Mouse (Mus musculus) CD8-positive naive resting alpha-beta T cell, adult 2 months (primary cell): Measurements from ENCODE around the gene Fbxo5.

Source experiments
- DNase-seq, 2 experiments: peaks; one replicate each; pipeline ENCODE4 v3.0.0; 2022; ENCODE audit warnings: low read depth in 2 of 2, low spot score in 2 of 2

Gene Fbxo5

GRCm38 (mm10) chr10:5805243-5805730 is at the start of gene Fbxo5:
Gene Fbxo5 (minus strand): TSS chr10:5805600.
- peak; percentile 95 for DNase-seq

- no peak for DNase-seq
Observed at GRCm38 (mm10) chr10:5853290-5853868, 48.0 kb upstream of the Fbxo5 start.

DNA sequence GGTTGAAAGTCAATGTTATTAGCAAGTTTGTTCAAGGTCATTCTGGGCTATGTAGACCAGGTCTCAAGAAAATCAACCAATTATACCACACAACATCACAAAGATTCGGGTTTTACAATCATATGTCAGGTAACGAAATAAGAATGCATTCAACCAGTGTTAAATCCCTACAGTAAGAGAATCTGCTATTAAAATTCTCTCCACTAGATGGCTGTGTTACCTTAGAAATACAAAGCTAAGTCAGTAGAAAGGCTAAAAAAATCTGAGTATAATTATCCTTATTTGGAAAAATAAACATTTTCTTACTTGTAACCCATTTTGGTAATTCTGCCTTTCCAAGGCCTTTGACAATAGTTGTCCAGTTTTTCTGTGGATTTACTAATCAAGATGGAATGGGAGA is 41.5 kb upstream of the Fbxo5 start:
- DNase-seq: no peak

DNA sequence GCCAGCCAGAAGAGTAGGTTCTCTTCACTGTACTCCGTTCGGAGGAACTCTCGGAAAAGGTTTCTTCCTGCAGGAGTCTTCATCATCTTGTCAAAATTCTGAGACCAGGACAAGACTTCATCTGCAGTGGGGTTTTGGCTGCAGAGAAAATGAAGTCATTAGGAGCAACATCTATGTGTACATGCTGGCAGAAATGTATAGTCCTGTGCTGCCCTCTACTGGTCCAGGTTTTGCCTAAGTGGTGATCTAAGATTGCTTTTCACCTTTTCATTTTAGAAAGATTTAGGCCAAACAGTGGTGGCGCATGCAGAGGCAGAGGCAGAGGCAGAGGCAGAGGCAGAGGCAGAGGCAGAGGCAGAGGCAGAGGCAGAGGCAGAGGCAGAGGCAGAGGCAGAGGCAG is 36.0 kb upstream of the Fbxo5 start:
- peak; percentile 38 to 57 for DNase-seq

- DNase-seq: no peak
Observed at GRCm38 (mm10) chr10:5826336-5827025, 21.1 kb upstream of the Fbxo5 start.

- DNase-seq: peak; percentile 60 to 74
Observed at GRCm38 (mm10) chr10:5824779-5825178, 19.4 kb upstream of the Fbxo5 start.

GRCm38 (mm10) chr10:5823740-5824491 is 18.5 kb upstream of the Fbxo5 start, which contains the start of gene Mtrf1l:
Gene Mtrf1l (minus strand): TSS chr10:5823910.
- DNase-seq: peak; percentile 98 to 99

GRCm38 (mm10) chr10:5823291-5823739 is 17.9 kb upstream of the Fbxo5 start:
- DNase-seq: peak in 1 of 2 experiments; percentile 27

- DNase-seq: no peak
Observed at GRCm38 (mm10) chr10:5818772-5819171, 13.4 kb upstream of the Fbxo5 start.

DNA sequence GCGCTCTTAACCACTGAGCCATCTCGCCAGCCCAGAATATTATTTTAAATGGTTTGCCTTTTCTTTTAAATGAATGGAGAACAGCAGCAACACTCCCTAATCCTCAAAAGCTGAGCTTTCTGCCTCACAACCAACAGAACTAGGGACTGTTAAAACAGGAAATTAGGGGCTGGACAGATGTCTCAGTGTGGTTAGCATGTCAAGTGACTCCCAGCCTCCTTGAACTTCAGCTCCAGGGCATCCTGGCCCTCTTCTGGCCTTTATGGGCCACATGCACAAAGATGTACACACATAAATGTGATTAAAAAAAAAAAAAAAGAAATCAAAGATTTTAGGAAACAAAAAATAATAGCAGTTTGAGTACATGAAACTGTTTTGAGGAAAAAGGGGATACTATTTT is 10.6 kb upstream of the Fbxo5 start:
- DNase-seq: no peak

DNA sequence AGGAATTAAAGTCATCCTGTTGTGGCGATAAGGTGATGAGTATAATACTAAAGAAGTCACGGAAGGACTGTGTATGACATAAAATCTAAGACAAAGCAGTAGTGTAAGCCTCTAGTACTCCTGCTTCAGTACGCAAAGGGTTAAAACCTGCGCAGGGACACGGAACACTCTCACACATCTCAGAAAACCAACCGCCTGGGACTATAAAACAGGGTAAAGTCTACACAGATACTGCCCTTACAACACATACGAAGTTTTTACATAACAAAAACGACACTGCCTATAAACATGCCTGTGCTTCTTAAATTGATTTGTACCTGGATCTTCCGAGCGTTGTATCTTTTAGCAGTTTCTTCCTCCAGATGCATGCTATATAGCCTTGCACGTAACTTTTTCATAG is 8.3 kb upstream of the Fbxo5 start:
- DNase-seq: no peak

- DNase-seq: no peak
Observed at GRCm38 (mm10) chr10:5807683-5808082, 2.3 kb upstream of the Fbxo5 start.

DNA sequence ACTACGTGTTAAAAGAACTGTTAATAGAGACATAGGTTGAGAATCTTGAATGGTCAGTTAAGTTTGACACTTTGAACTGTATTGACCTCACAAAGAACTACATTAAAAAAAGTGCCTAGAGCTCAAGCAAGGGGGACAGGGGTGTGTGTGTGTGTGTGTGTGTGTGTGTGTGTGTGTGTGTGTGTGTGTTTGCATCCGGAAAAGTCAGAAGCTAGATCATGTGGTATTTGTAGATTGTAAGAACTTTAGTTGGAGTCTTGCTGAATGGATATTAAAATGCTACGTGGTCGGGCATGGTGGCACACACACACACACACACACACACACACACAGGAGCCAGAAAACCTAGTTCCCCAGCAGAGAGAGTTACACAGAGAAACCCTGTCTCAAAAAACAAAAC is 1.6 kb upstream of the Fbxo5 start:
- DNase-seq: no peak

DNA sequence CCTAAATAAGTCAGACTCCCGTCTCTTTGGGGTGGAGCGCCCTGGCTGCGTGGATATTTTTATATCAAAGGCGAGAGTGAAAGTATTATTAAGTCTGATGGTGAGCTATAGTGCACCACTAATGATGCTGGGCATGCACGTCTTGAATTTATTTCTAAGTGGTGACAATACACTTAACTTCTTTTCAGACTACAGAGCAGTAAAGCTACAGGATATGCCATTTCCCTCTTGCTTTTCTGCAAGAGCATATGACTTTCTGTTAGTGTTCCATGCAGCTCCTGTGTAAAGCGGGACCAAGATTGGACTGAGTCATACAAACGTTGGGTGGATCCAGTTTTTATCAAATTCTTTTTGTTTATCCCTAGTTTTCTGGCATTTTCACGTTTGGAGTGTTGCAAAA is 1.0 kb upstream of the Fbxo5 start:
- no peak for DNase-seq

DNA sequence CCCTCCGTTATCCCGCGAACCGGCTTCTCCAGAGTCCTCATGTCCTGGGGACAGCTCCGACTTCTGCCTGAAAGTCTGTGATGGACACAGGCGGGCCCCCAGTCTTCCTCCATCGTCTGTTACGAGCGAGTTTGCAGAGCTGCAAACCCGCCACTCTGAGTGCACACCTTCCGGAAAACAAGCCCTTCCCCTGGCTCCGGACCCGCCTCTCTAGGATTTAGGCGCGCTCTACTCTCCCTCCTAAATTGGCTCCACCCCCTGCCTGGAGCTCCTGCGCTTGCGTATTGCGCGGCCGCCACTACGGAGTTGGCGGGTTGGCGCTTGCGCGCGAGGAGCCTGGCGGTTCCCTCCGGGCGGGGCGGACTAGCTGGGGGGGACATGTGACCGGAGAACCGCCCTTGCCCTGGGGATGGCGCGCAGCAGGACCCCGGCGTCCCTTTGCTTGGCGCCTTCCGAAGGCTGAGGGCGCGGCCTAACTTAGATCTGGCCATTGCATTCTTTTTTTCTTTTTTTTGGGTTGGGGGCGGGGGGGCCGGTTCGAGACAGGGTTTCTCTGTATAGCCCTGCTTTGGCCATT is 419 bp upstream of the Fbxo5 start:
- peak; percentile 93 to 94 for DNase-seq

- DNase-seq: no peak
Observed at GRCm38 (mm10) chr10:5804691-5805156, 676 bp downstream of the Fbxo5 start.

- no peak for DNase-seq
Observed at GRCm38 (mm10) chr10:5803739-5804138, 1.7 kb downstream of the Fbxo5 start.

DNA sequence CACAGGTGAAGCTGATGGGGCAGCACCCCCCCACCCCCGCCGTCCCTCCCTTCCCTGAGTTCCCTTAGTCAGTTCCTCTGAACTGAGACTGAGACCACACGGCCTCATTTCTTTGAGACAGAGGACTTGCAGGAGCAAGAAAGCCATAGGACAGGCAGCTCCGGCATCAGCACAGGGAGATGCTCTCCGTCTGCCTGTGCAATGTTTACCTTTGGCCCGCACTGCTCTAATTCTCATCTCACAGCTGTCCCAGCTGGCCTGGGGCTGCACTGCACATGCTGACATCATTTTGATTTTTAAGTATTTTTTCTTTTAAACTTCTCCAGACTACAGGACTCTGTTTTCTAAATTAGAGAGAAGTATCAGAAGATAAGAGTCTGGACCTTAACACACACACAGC is 2.5 kb downstream of the Fbxo5 start:
- DNase-seq: no peak

GRCm38 (mm10) chr10:5800490-5800889 is 4.9 kb downstream of the Fbxo5 start:
- no peak for DNase-seq

DNA sequence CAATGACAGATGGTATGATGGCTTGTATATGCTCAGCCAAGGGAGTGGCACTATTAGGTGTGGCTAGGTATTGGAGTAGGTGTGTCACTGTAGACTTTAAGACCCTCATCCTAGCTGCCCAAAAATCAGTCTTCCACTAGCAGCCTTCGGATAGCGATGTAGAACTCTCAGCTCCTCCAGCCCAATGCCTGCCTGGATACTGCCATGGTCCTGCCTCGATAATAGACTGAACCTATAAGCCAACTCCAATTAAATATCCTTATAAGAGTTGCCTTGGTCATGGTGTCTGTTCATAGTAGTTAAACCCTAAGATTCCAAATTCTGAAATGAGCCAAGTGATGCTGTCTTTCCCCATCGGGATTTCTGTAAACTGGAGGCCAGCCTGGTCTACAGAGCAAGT is 7.3 kb downstream of the Fbxo5 start:
- no peak for DNase-seq

GRCm38 (mm10) chr10:5790657-5791056 is 14.7 kb downstream of the Fbxo5 start:
- DNase-seq: no peak
